Mouse (Mus musculus): ENCODE measurements at regions not wholly inside any gene's neighbourhood (a gene's known extent, or its start where the extent isn't known, plus 50 kb on each side); places are given as distances from the start of the nearest gene placed in this dataset.

- no peak for TF ChIP-seq CTCF (IDR thresholded peaks at IDR 0.05; ENCODE audit: insufficient read depth, low read depth, low read length)
- no peak for TF ChIP-seq POLR2A (IDR thresholded peaks at IDR 0.05; ENCODE audit: insufficient read depth, low read depth, low read length)
Measured at GRCm38 (mm10) chr11:8719211-8719966, 55.1 kb upstream of the Tns3 start.

Measured in olfactory bulb, adult 2 months (tissue).